ENCODE assay signal across 8 mouse cellular contexts in the genomic region with DNA sequence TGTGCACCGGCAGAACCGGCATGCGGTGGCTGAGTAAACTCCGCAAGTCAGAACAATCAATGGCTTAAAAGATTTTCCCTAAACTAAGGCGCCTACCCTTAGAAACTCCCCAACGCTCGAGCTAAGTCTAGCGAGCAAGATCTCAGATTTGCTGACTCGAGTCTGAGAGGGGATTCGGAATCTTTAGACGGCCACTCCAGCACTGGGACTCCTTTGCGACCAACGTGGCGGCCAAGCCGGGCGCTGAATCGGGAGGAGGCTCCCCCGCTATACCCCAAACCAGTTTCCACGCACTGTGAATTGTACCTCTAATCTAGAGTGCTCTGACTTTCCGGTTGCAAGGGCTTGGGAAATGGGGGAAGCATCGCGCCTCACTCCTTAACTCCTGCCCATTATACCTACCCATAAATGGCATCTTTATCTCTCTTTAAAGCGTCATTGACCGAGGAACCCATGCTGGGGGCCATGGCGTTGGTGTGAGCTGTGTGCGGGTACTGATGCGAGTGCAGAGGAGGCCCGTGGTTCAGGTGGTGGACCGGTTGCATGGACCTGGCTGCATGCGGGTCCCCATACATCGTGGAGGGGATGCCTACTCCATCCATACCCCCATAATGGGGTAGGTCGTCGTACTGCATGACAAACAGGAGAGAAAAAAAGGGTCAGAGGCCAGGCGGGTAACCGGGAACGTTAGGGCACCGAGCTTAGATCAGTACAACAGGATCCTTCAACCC. TPM values are rescaled to one million over a fixed set of nuclear protein-coding genes. Genes with fewer than 3 reads are reported as not detected.
DNase-seq lines count a peak whose midpoint lies in the region; ATAC-seq and TF ChIP-seq lines count a peak whose summit lies in the region.

No protein-coding gene starts in this region.

- H3K4me3 ChIP-seq in layer of hippocampus, adult 2 months = peak overlapping the region; percentile 5; the same call in 1 of the 2 replicates
- peak overlapping the region; percentile 70 for H3K4me3 ChIP-seq in heart, embryonic 15.5 days
- peak overlapping the region; percentile 36 for H3K4me3 ChIP-seq in limb, embryonic 15.5 days

- no peaks in the 10 kb centered on the region for H3K9me3 ChIP-seq in heart, embryonic 15.5 days (replicated peaks)
- H3K9me3 ChIP-seq in limb, embryonic 15.5 days = no peaks in the 10 kb centered on the region

- H3K9ac ChIP-seq in heart, embryonic 15.5 days = peak overlapping the region; percentile 96
- no peak overlapping the region for H3K9ac ChIP-seq in limb, embryonic 15.5 days

- WGBS in heart, embryonic 15.5 days = under 1% methylated on average over 37 of the region's 37 CpGs
- WGBS in limb, embryonic 15.5 days = 7% methylated on average over 37 of the region's 37 CpGs

- no peaks in the 10 kb centered on the region for H3K36me3 ChIP-seq in heart, embryonic 15.5 days
- H3K36me3 ChIP-seq in limb, embryonic 15.5 days = no peaks in the 10 kb centered on the region

- TF ChIP-seq CTCF in layer of hippocampus, adult 2 months (conservative IDR thresholded peaks at IDR 0.05) = no peak

- no peak for DNase-seq in layer of hippocampus, adult 2 months (ENCODE audit: low spot score in 2 of 2)
- no peak for DNase-seq in layer of hippocampus, postnatal 36 days
- DNase-seq in cerebellum, postnatal 36 days = peak; percentile 44 to 66
- peak; percentile 65 for DNase-seq in retina, embryonic 14.5 days (ENCODE audit: low spot score)
- DNase-seq in right cerebral cortex, postnatal 4 days = no peak
- DNase-seq in layer of hippocampus, adult 18-20 months (ENCODE audit: low spot score in 2 of 2) = no peak

- no peak overlapping the region for H3K27ac ChIP-seq in layer of hippocampus, adult 2 months
- H3K27ac ChIP-seq in heart, embryonic 15.5 days = peak overlapping the region; percentile 86
- no peak overlapping the region for H3K27ac ChIP-seq in limb, embryonic 15.5 days

- peak overlapping the region; percentile 81 for H3K4me2 ChIP-seq in heart, embryonic 15.5 days
- H3K4me2 ChIP-seq in limb, embryonic 15.5 days = peak overlapping the region; percentile 61

- no peak for ATAC-seq in heart, embryonic 15.5 days (replicated peaks; ENCODE audit: insufficient number of reproducible peaks, insufficient read depth, low FRiP score, low read depth)
- ATAC-seq in limb, embryonic 15.5 days (ENCODE audit: insufficient number of reproducible peaks, low FRiP score, low TSS enrichment, low read depth) = no peak

- peaks cover 15% of the 10 kb centered on the region for H3K4me1 ChIP-seq in heart, embryonic 15.5 days (replicated peaks)
- H3K4me1 ChIP-seq in limb, embryonic 15.5 days = peaks cover 30% of the 10 kb centered on the region

- H3K27me3 ChIP-seq in heart, embryonic 15.5 days = no peaks in the 10 kb centered on the region
- H3K27me3 ChIP-seq in limb, embryonic 15.5 days = peaks cover 56% of the 10 kb centered on the region

RNA-seq across cellular contexts. Expression of a gene that starts 2.9 kb away (rescaled TPM):
- 1 to 10 TPM; 1.8 to 1.9 TPM for total RNA-seq in layer of hippocampus, adult 2 months (2021)
- total RNA-seq in layer of hippocampus, postnatal 36 days (2021) = 1 to 10 TPM; 1.8 to 2.3 TPM
- 51.8 and 67.7 TPM in 2 replicates for polyA plus RNA-seq in heart, embryonic 15.5 days (2015; fragmentation: Nextera tagmentation; extraction: Ambion mirVana)
- 16.3 and 17.1 TPM in 2 replicates for polyA plus RNA-seq in limb, embryonic 15.5 days (2015; fragmentation: Nextera tagmentation; extraction: Ambion mirVana)
- total RNA-seq in layer of hippocampus, adult 18-20 months (2021) = 1 to 10 TPM; 2.1 to 2.2 TPM

Comparison
In these comparisons a context has a peak if more than half of its experiments do, and no peak if none do; other contexts are left out.
1. DNase-seq: peak in cerebellum, postnatal 36 days (2 of 2) and retina, embryonic 14.5 days (single experiment); none in layer of hippocampus, adult 2 months (0 of 2), layer of hippocampus, postnatal 36 days (0 of 2), right cerebral cortex, postnatal 4 days (single experiment) and layer of hippocampus, adult 18-20 months (0 of 2).
2. H3K4me3 ChIP-seq: peak in every context shown above with its lines; median percentile 70 in heart, embryonic 15.5 days; 36 in limb, embryonic 15.5 days; 5 in layer of hippocampus, adult 2 months.